Mouse (Mus musculus) stomach, embryonic 14.5 days (tissue): ENCODE measurements around the gene Brd1. TPM values are rescaled to one million over a fixed set of nuclear protein-coding genes. Genes with fewer than 3 reads are reported as not detected.
"Not testable (repeated sequence)": the region's sequence is repeated elsewhere in the genome, so short reads cannot be mapped to it uniquely, and the experiment has no call there.

Experiments used
- ATAC-seq: fragments of 200-750 bp; cut with Nextera tagmentation; 2 replicates; pipeline ENCODE4 v1.8.0; 2017; ENCODE audit warnings: low read depth, moderate TSS enrichment; ENCODE audit not compliant: insufficient number of reproducible peaks, insufficient read depth, low FRiP score
- H3K27ac ChIP-seq: fragments of 300-500 bp; sonication (generic); 2 replicates; pipeline ENCODE4 v1.5.1; 2014; ENCODE audit warnings: mild to moderate bottlenecking, low read length, moderate library complexity, mixed read lengths
- H3K27me3 ChIP-seq: fragments of 300-500 bp; sonication (generic); 2 replicates; pipeline ENCODE4 v1.6.1; 2014; ENCODE audit warnings: low read length, control low read depth, mixed read lengths; ENCODE audit not compliant: control insufficient read depth, insufficient read depth
- H3K36me3 ChIP-seq: fragments of 300-500 bp; sonication (generic); 2 replicates; pipeline ENCODE4 v1.6.1; 2014; ENCODE audit warnings: mild to moderate bottlenecking, control low read depth, low read length, moderate library complexity, mixed read lengths; ENCODE audit not compliant: control insufficient read depth, insufficient read depth
- H3K4me1 ChIP-seq: fragments of 300-500 bp; sonication (generic); 2 replicates; pipeline ENCODE4 v1.6.1; 2014; ENCODE audit warnings: low read length, control low read depth, mixed read lengths; ENCODE audit not compliant: control insufficient read depth, insufficient read depth
- H3K4me2 ChIP-seq: fragments of 300-500 bp; sonication (generic); replicated peaks from 2 replicates; pipeline ENCODE4 v1.6.1; 2014; ENCODE audit warnings: low read depth, low read length, control low read depth
- H3K4me3 ChIP-seq: fragments of 300-500 bp; sonication (generic); 2 replicates; pipeline ENCODE4 v1.5.1; 2014; ENCODE audit warnings: low read depth, low read length, control low read depth
- H3K9ac ChIP-seq: fragments of 300-500 bp; sonication (generic); replicated peaks from 2 replicates; pipeline ENCODE4 v1.6.1; 2014; ENCODE audit warnings: low read depth, mild to moderate bottlenecking, control low read depth, low read length, moderate library complexity, mixed read lengths
- H3K9me3 ChIP-seq: fragments of 300-500 bp; sonication (generic); 2 replicates; pipeline ENCODE4 v1.6.1; 2016; ENCODE audit warnings: low read depth, low read length, control low read depth; ENCODE audit not compliant: control insufficient read depth
- WGBS: fragments of 180-500 bp; shearing (Covaris S2); extraction: QIAGEN DNeasy Blood & Tissue Kit; methylation state at CpG from one replicate; pipeline ENCODE4 v1.1.7; 2014; 5-methylcytosine and 5-hydroxymethylcytosine counted together
- polyA plus RNA-seq: library from polyadenylated mRNA; unstranded; fragments of >200 nt; fragmentation: Nextera tagmentation; extraction: Ambion mirVana; gene quantifications from 2 replicates; pipeline ENCODE4 v1.2.1, GENCODE M21; 2014

The Brd1 gene
- polyA plus RNA-seq = 29.7 and 30.2 TPM in 2 replicates

DNA sequence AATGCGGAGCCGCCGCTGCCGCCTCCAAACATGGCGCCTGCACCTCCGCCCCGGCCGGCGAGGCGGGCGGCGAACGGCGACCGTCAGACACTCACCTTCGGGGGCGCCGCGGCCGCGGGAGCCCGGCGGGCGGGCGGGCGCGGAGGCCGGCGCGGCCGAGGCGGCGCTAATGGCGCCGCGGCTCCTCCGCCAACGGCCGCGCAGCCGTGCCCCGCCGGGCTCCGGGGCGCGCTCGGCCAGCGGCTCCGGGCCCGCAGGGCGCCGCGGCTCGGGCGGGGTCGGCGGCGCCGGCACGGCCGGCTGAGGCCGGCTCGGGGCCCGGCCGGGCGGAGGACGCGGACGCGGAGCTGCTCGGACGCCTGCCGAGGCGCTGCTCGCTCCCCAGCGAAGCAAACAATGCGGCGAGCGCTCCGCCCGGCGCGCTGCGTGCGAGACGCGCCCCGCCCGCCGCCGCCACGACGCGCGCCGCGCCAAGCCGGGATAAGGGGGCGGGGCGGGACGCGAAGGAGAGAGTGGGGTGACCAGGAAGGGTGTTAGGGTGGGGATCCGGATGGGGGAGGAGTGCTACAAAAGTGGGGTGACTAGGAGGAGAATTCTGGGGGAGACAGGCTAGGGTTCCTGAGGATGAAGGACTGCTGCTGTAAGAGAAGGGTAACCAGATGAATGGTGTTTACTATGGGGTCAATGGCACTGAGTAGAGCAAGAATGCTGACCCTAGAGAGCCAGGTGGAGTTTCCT is at the start of gene Brd1:
Brd1 (minus strand) TSS at position 400 of the 738 bp plus-strand sequence.
- H3K36me3 ChIP-seq = peaks cover 22% of the 10 kb centered on the region
- H3K9ac ChIP-seq = peak within 1 kb of the TSS; percentile 98
- no peaks in the 10 kb centered on the region for H3K27me3 ChIP-seq
- peak within 1 kb of the TSS; percentile 84 for H3K4me2 ChIP-seq
- under 1% methylated on average over 76 of the region's 103 CpGs for WGBS
- peaks cover 20% of the 10 kb centered on the region for H3K4me1 ChIP-seq
- no peaks in the 10 kb centered on the region for H3K9me3 ChIP-seq
- H3K27ac ChIP-seq = peak within 1 kb of the TSS; percentile 87
- peak; percentile 85 for ATAC-seq
- peak within 1 kb of the TSS; percentile 97 for H3K4me3 ChIP-seq

DNA sequence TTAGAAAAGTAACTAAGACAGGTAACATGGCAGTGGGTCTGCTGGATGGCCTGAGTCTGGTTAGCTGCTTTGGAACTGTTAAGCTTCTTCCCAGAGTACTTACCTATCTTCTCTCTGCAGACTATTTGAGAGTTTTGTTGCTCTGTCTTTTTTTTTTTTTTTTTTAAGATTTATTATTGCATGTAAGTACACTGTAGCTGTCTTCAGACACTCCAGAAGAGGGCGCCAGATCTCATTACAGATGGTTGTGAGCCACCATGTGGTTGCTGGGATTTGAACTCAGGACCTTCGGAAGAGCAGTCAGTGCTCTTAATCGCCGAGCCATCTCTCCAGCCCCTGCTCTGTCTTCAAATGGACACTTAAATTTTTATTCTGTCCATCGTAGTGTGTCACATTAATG is 40.6 kb upstream of the Brd1 start:
- not testable (repeated sequence) for H3K9me3 ChIP-seq, H3K4me3 ChIP-seq, H3K27ac ChIP-seq, H3K4me2 ChIP-seq, H3K9ac ChIP-seq, H3K4me1 ChIP-seq, H3K27me3 ChIP-seq, ATAC-seq, H3K36me3 ChIP-seq
- 91% methylated on average over 5 of the region's 5 CpGs for WGBS

DNA sequence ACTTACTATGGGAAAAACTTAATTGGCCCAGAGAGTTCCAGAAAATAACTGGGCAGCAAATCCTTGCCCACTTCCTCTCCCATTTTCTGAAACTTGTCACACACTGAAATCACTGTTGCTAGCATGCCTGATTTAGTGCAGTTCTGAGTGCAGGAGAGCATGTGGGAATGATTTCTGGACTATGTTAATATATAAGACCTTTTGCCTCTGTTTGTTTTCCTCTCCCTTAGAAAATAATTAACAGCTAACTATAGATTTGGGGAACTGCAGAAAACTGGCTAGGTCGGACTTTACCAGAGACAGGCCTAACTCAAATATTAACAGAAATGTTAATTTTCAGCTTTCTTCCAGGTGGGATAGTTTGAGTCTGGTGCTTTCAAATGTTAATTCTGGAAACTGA is 34.5 kb upstream of the Brd1 start:
- H3K36me3 ChIP-seq = peaks cover 10% of the 10 kb centered on the region
- H3K9ac ChIP-seq = no peak overlapping the region
- no peak overlapping the region for H3K4me3 ChIP-seq
- no peaks in the 10 kb centered on the region for H3K9me3 ChIP-seq
- no peak overlapping the region for H3K4me2 ChIP-seq
- ATAC-seq = no peak
- H3K27me3 ChIP-seq = no peaks in the 10 kb centered on the region
- 70% methylated on average over 1 of the region's 1 CpGs for WGBS
- H3K27ac ChIP-seq = peak overlapping the region; percentile 18; the same call in 1 of the 2 replicates
- no peaks in the 10 kb centered on the region for H3K4me1 ChIP-seq

DNA sequence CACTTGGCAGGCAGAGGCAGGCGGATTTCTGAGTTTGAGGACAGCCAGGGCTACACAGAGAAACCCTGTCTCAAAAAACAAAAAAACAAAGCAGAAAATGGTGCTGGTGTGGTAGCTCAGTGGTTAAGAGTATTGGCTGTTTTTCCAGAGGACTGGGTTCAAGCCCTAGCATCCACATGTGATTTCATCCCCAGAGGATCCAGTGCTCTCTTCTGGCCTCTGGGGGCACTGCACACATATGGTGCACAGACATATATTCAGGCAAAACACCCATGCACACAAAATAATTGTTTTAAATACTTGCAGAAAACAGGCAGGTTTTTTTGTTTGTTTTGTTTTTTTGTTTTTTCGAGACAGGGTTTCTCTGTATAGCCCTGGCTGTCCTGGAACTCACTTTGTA is 32.1 kb upstream of the Brd1 start:
- not testable (repeated sequence) for H3K9ac ChIP-seq, H3K4me2 ChIP-seq, H3K4me1 ChIP-seq, H3K27me3 ChIP-seq, H3K4me3 ChIP-seq, H3K27ac ChIP-seq, ATAC-seq, H3K9me3 ChIP-seq
- peaks cover 15% of the 10 kb centered on the region for H3K36me3 ChIP-seq
- 97% methylated on average over 2 of the region's 2 CpGs for WGBS

DNA sequence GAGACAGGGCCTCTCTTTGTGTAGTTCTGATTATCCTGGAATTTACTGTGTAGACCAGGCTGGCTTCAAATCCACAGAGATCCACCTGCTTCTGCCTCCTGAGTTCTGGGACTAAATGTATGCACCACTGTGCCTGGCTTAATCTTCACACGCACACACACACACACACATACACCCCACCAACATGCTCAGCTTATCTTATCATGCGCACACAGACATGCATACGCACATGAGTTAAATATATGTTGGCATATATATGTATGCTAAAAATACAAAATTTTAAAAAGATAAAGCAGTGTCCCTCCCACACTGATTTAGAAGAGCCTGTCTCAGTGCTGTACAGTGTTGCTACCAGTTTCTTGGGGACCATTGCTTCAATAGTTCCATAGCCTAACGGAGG is 27.5 kb upstream of the Brd1 start:
- Histone ChIP-seq H3K9me3 (no peaks in the 10 kb centered on the region), H3K4me1 (no peaks in the 10 kb centered on the region), H3K4me3 (no peak overlapping the region), H3K27me3 (no peaks in the 10 kb centered on the region), H3K36me3 (peaks cover 26% of the 10 kb centered on the region), H3K27ac (no peak overlapping the region), H3K4me2 (no peak overlapping the region), H3K9ac (no peak overlapping the region)
- peak; percentile 33; the same call in 1 of the 2 replicates for ATAC-seq
- WGBS = 94% methylated on average over 4 of the region's 4 CpGs

DNA sequence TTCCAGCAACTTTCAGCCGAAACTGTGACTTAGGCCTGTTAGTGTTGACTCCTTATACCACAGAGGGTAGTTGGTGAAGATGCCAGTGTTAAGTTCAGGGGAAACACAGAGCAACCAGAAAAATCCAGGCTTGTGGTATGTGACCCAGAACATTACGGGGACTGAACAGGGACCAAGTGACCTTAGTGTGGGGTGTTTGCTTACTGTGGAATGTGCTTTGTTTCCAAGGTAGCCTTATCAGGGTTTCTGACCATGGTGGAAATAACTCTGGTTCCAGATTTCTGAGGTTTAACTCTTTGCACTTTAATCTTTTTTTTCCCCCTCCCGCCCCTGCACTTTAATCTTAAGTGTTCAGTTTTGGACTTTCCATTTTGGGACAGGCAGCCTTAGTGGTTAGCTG is 24.0 kb upstream of the Brd1 start:
- no peak overlapping the region for H3K9ac ChIP-seq
- no peak overlapping the region for H3K4me2 ChIP-seq
- ATAC-seq = no peak
- 68% methylated on average over 3 of the region's 3 CpGs for WGBS
- no peaks in the 10 kb centered on the region for H3K27me3 ChIP-seq
- peaks cover 3% of the 10 kb centered on the region; the same call in 1 of the 2 replicates for H3K4me1 ChIP-seq
- H3K27ac ChIP-seq = 0 out of 2 replicates have a peak overlapping the region, but pooled peaks have one; percentile 2
- H3K9me3 ChIP-seq = no peaks in the 10 kb centered on the region
- no peak overlapping the region for H3K4me3 ChIP-seq
- H3K36me3 ChIP-seq = peaks cover 22% of the 10 kb centered on the region

DNA sequence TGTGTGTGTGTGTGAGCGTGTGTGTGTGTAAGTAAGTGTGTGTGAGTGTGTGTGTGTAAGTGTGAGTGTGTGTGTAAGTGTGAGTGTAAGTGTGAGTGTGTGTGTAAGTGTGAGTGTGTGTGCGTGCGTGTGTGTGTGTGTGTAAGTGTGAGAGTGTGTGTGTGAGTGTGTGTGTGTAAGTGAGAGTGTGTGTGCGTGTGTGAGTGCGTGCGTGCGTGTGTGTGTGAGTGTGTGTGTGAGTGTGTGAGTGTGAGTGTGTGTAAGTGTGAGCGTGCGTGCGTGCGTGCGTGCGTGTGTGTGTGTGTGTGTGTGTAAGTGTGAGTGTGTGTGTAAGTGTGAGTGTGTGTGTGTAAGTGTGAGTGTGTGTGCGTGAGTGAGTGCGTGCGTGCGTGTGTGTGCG is 21.7 kb upstream of the Brd1 start:
- Histone ChIP-seq H3K4me2 (no peak overlapping the region), H3K9me3 (no peaks in the 10 kb centered on the region), H3K4me1 (peaks cover 6% of the 10 kb centered on the region; the same call in 1 of the 2 replicates), H3K36me3 (peaks cover 14% of the 10 kb centered on the region), H3K9ac (no peak overlapping the region), H3K27me3 (no peaks in the 10 kb centered on the region), H3K4me3 (no peak overlapping the region), H3K27ac (no peak overlapping the region)
- no peak for ATAC-seq
- 94% methylated on average over 18 of the region's 18 CpGs for WGBS

DNA sequence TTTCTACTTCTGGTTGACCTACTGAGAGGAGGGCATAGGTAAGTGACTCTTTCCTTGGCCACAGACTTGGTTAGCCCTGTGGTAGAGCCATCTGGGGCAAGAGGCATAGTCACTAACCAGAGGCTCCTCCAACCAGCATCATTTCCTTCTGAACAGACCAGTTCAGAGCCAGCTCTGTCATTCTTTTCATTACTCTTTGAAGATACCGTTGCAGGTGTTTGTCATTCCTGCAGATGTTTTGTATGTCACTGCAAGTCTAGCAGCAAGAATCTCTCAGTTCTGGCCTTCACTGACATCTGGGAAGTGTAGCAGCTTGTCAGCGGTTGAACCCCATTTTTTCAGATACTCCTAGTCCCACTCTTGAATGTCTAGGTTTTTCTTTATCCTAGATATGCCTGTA is 20.9 kb upstream of the Brd1 start:
- no peak for ATAC-seq
- Histone ChIP-seq H3K27ac (no peak overlapping the region), H3K4me1 (peaks cover 9% of the 10 kb centered on the region; the same call in 1 of the 2 replicates), H3K9ac (no peak overlapping the region), H3K4me2 (no peak overlapping the region), H3K27me3 (no peaks in the 10 kb centered on the region), H3K36me3 (peaks cover 9% of the 10 kb centered on the region), H3K9me3 (no peaks in the 10 kb centered on the region), H3K4me3 (no peak overlapping the region)
- WGBS = 88% methylated on average over 2 of the region's 2 CpGs

DNA sequence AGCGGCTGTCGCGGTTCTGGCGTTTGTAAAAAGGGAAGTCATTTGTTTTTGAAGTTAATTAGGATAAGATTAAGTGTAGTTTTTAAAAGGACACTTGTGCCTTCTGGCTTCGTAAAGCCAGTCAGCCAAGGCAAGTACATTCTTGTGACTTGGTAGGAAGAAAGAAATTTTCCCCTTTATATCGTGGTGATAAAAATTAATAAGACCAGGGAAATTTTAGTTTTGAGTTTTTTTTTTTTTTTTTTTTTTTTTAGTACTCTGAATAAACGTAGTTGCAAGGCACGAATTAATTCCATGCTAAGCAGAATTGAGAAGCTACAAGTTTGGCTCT is 18.3 kb upstream of the Brd1 start:
- peak overlapping the region; percentile 66 for H3K9ac ChIP-seq
- H3K27me3 ChIP-seq = no peaks in the 10 kb centered on the region
- H3K27ac ChIP-seq = peak overlapping the region; percentile 82; the same call in 1 of the 2 replicates
- H3K36me3 ChIP-seq = 0 out of 2 replicates have a peak, but pooled peaks cover 3% of the 10 kb centered on the region
- no peak for ATAC-seq
- peaks cover 9% of the 10 kb centered on the region; the same call in 1 of the 2 replicates for H3K4me1 ChIP-seq
- peak overlapping the region; percentile 82 for H3K4me3 ChIP-seq
- whole genome bisulfite sequencing = 0% methylated on average over 8 of the region's 8 CpGs
- H3K9me3 ChIP-seq = no peaks in the 10 kb centered on the region
- peak overlapping the region; percentile 68 for H3K4me2 ChIP-seq
